Mouse (Mus musculus) hindbrain, embryonic 13.5 days (tissue): ENCODE results near the gene 1700017B05Rik. TPM values are rescaled to one million over a fixed set of nuclear protein-coding genes. Genes with fewer than 3 reads are reported as not detected.
A peak's percentile ranks its signal among the peaks of the same experiment; 100 is the strongest.
"Not testable (repeated sequence)": the region's sequence is repeated elsewhere in the genome, so short reads cannot be mapped to it uniquely, and the experiment has no call there.

Experiments used
- ATAC-seq: fragments of 200-750 bp; cut with Nextera tagmentation; 2 replicates; pipeline ENCODE4 v1.8.0; 2017; ENCODE audit warnings: moderate TSS enrichment; ENCODE audit not compliant: low FRiP score
- H3K27ac ChIP-seq: fragments of 300-500 bp; sonication (generic); 2 replicates; pipeline ENCODE4 v1.5.1; 2015; ENCODE audit warnings: inconsistent platforms, mild to moderate bottlenecking, moderate library complexity
- H3K27me3 ChIP-seq: fragments of 300-500 bp; sonication (generic); 2 replicates; pipeline ENCODE4 v1.6.1; 2015; ENCODE audit warnings: mild to moderate bottlenecking, inconsistent platforms
- H3K36me3 ChIP-seq: fragments of 300-500 bp; sonication (generic); 2 replicates; pipeline ENCODE4 v1.6.1; 2015; ENCODE audit warnings: mild to moderate bottlenecking, inconsistent platforms
- H3K4me1 ChIP-seq: fragments of 300-500 bp; sonication (generic); replicated peaks from 2 replicates; pipeline ENCODE4 v1.6.1; 2015; ENCODE audit warnings: inconsistent platforms
- H3K4me2 ChIP-seq: fragments of 300-500 bp; sonication (generic); 2 replicates; pipeline ENCODE4 v1.6.1; 2015; ENCODE audit warnings: inconsistent platforms, mild to moderate bottlenecking, moderate library complexity
- H3K4me3 ChIP-seq: fragments of 300-500 bp; sonication (generic); 2 replicates; pipeline ENCODE4 v1.5.1; 2015; ENCODE audit warnings: mild to moderate bottlenecking, inconsistent platforms
- H3K9ac ChIP-seq: fragments of 300-500 bp; sonication (generic); 2 replicates; pipeline ENCODE4 v1.6.1; 2015; ENCODE audit warnings: mild to moderate bottlenecking, inconsistent platforms
- H3K9me3 ChIP-seq: fragments of 300-500 bp; sonication (generic); 2 replicates; pipeline ENCODE4 v1.6.1; 2016; ENCODE audit warnings: inconsistent platforms
- WGBS: fragments of 180-500 bp; shearing (Covaris S2); methylation state at CpG from one replicate; pipeline ENCODE4 v1.1.7; 2015; 5-methylcytosine and 5-hydroxymethylcytosine counted together
- polyA plus RNA-seq: library from polyadenylated mRNA; unstranded; fragments of >200 nt; fragmentation: Nextera tagmentation; extraction: Ambion mirVana; gene quantifications from 2 replicates; pipeline ENCODE4 v1.2.1, GENCODE M21; 2015

1700017B05Rik gene
- 3.8 and 5.4 TPM in 2 replicates for polyA plus RNA-seq

DNA sequence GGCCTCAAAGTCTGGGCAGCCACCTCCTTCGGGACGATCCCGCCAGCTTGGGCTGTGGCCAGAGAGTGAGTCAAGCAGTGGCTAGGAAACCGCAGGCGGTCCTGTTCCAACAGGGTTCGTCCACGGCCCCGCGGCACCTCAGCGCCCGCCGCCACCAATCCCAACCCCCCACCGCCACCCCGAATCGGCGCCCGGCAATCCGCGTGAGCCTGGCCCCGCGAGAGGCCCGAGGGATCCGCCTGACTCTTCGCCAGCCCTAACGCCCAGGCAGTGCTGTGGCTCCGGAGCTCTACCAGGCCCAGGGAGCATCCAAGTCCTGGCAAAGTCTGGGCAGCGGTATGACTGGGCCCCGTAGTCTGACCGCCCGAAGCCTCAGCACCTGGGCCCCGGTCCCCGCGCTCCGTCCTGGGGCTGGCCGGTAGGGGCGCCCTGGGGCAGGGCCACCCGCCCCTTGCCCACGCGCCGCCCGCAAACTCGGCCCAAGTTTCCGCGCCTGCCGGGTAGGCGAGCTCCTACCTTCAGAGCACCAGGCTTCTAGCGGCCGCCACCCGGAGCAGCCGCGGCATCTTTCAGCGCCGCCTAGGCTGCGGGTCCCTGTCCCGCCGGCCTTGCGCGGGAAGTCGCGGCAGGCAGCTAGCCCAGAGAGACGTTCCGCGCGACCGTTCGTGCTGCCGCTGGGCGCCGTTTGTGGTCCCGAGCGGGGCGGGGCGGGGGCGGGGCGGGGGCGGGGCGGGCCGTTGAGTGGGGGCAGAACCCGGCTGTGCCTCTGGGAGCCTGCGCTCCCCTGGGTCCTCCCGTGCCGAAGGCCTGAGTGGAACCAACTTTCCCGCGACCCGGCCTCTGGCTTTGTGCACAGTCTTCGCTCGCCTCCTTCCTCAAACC lies at the start of gene 1700017B05Rik:
TSS of gene 1700017B05Rik (minus strand) at position 700 of the 882 bp plus-strand sequence.
- Histone ChIP-seq H3K27ac (peak within 1 kb of the TSS; percentile 18; the same call in 1 of the 2 replicates), H3K9ac (peak within 1 kb of the TSS; percentile 78), H3K36me3 (peaks cover 9% of the 10 kb centered on the region), H3K27me3 (peaks cover 51% of the 10 kb centered on the region), H3K4me3 (peak within 1 kb of the TSS; percentile 62), H3K4me2 (peak within 1 kb of the TSS; percentile 93), H3K4me1 (peaks cover 27% of the 10 kb centered on the region), H3K9me3 (no peaks in the 10 kb centered on the region)
- ATAC-seq: peak; percentile 70
- WGBS: under 1% methylated on average over 86 of the region's 87 CpGs

DNA sequence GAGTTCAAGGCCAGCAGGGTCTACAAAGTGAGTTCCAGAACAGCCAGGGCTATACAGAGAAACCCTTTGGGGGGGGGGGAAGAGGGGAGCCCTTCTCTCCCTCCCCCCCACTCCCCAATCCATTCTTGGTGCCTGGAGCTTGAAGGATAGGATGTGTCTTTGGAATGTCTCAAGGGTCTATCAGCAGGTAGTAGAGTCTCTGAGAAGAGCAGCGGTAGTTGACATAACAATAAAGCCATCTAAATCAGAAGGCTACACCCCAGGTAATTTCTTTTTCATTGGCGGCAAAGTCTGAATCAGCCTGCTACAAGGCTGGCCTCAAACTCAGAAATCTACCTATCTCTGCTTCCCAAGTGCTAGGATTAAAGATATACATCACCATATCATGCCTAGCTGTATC lies 48.5 kb upstream of the 1700017B05Rik start:
- no peak for ATAC-seq
- Histone ChIP-seq H3K36me3 (no peaks in the 10 kb centered on the region), H3K4me1 (no peaks in the 10 kb centered on the region), H3K27me3 (no peaks in the 10 kb centered on the region), H3K4me2 (no peak overlapping the region), H3K4me3 (no peak overlapping the region), H3K9me3 (no peaks in the 10 kb centered on the region), H3K9ac (no peak overlapping the region), H3K27ac (no peak overlapping the region)
- 81% methylated on average over 2 of the region's 2 CpGs for WGBS

DNA sequence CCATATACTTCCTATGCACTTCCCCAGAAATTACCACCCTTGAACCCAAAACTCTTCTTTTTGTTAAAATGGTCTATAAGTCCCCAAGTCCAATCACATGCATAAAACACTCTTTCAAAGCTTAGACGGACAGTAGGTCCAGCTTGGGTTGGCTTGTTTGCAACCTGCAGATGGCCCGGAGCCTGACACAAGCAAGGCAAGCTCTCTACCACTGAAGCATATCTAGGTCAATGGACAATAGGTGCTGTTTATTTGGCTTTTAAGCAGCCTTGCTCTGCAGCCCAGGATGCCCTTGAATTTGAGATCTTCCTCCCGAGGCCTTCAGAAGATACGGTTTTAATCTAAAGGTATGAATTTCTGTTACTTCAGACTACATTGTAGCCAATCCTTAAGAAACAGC lies 46.9 kb upstream of the 1700017B05Rik start:
- 93% methylated on average over 4 of the region's 4 CpGs for WGBS

DNA sequence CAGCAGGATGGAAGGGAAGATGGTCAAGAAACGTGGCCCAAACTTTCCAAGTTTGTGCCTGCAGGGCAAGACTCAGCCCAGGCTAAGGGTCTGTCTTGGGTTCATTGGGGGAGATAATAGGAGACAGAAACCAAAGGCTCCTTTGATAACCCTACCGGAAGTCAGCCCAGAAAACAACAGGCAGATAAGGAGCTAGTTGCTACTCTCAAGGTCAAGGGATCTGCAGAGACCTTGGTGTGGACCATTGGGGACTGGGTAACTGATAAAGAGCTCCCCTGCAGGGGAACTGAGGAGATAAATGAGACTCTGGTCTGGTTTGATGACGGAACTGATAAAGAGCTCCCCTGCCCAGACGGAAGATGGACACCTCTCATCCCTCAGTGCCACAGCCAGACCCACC lies 45.0 kb upstream of the 1700017B05Rik start:
- H3K36me3 ChIP-seq: no peaks in the 10 kb centered on the region
- no peak for ATAC-seq
- H3K27me3 ChIP-seq: no peaks in the 10 kb centered on the region
- H3K9ac ChIP-seq: no peak overlapping the region
- H3K4me2 ChIP-seq: no peak overlapping the region
- H3K27ac ChIP-seq: no peak overlapping the region
- H3K4me1 ChIP-seq: no peaks in the 10 kb centered on the region
- 83% methylated on average over 4 of the region's 4 CpGs for WGBS
- no peak overlapping the region for H3K4me3 ChIP-seq
- H3K9me3 ChIP-seq: no peaks in the 10 kb centered on the region

More for the DNA sequence above, 46.9 kb upstream of the 1700017B05Rik start:
- Histone ChIP-seq H3K4me3 (no peak overlapping the region), H3K27ac (no peak overlapping the region), H3K4me2 (no peak overlapping the region), H3K4me1 (no peaks in the 10 kb centered on the region), H3K9me3 (no peaks in the 10 kb centered on the region), H3K27me3 (no peaks in the 10 kb centered on the region), H3K36me3 (no peaks in the 10 kb centered on the region), H3K9ac (no peak overlapping the region)
- ATAC-seq: no peak

DNA sequence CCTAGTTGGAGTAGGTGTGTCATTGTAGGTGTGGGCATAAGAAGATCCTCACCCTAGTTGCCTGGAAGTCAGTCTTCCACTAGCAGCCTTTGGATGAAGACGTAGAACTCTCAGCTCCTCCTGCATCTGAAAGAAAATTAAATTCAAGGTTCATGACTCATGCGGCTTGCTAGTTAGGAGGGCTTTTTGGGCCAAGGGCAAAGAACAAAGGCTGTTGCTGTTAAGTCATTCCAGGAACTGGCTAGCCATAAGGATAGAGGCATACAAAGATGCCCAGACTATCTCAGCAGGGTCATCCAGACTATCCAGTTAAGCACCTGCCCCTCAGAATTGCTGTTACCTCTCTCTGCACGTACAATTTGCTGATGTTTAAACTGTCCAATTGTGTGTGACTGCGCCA lies 42.3 kb upstream of the 1700017B05Rik start:
- H3K4me3 ChIP-seq, H3K27me3 ChIP-seq, H3K4me2 ChIP-seq, H3K9ac ChIP-seq, H3K36me3 ChIP-seq, H3K27ac ChIP-seq, H3K9me3 ChIP-seq, ATAC-seq, H3K4me1 ChIP-seq: not testable (repeated sequence)
- 90% methylated on average over 4 of the region's 4 CpGs for WGBS

DNA sequence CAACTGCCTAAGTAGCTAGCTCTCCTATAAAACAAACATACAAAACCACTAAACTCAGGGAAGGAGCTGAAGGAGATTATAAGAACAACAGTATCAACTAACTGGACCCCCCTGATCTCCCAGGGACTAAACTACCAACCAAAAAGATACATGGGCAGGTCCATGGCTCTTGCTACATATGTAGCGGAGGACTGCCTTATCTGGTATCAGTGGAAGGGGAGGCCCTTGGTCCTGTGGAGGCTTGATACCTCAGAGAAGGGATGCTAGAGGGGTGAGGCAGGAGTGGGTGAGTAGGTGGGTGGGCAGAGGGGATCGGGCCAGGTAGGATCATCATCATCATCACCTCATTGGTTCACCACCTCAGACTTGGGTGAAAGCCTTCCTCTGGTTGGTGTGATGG lies 41.8 kb upstream of the 1700017B05Rik start:
- H3K4me3 ChIP-seq: no peak overlapping the region
- H3K4me1 ChIP-seq: no peaks in the 10 kb centered on the region
- H3K9ac ChIP-seq: no peak overlapping the region
- no peaks in the 10 kb centered on the region for H3K27me3 ChIP-seq
- H3K9me3 ChIP-seq: no peaks in the 10 kb centered on the region
- H3K27ac ChIP-seq: no peak overlapping the region
- H3K36me3 ChIP-seq: no peaks in the 10 kb centered on the region
- ATAC-seq: no peak
- no peak overlapping the region for H3K4me2 ChIP-seq
- WGBS: 87% methylated on average over 2 of the region's 2 CpGs

DNA sequence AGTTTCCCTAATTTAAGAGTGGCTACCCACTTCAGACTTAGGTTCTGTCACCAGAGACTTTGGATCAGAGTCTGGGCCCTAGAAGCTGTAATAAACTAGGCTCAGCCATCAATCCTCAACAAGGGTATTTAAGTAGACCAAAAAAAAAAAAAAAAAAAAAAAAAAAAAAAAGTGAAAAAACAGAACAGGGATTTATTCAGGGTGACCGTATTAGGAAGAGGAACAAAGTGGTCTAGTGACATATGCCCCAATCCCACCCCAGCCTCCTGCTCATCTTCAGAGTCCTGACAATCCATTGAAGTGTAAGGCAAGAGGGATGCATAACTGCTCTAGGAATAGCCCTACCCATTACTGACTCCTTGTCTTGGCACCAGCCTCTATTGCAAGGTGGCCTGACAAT lies 40.9 kb upstream of the 1700017B05Rik start:
- H3K4me3 ChIP-seq: no peak overlapping the region
- ATAC-seq: no peak
- H3K4me2 ChIP-seq: no peak overlapping the region
- no peaks in the 10 kb centered on the region for H3K9me3 ChIP-seq
- no peak overlapping the region for H3K27ac ChIP-seq
- whole genome bisulfite sequencing: 100% methylated on average over 1 of the region's 1 CpGs
- H3K9ac ChIP-seq: no peak overlapping the region
- no peaks in the 10 kb centered on the region for H3K27me3 ChIP-seq
- no peaks in the 10 kb centered on the region for H3K4me1 ChIP-seq
- H3K36me3 ChIP-seq: no peaks in the 10 kb centered on the region

DNA sequence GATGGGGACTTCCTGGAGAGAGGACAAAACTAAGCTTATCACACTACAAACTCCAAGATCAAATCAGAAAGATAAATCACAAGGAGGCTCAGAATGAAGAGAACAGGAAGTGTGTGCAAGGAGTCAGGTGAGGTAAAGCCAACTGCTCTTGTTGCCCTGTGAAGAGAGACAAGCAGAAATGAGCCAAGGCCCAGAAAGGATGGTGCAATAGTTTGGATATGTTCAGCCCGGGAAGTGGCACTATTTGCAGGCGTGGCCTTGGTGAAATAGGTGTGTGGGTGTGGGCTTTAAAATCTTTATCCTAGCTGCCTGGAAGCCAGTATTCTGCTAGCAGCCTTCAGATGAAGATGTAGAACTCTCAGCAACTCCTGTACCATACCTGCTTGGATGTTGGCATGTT lies 38.4 kb upstream of the 1700017B05Rik start:
- no peak for ATAC-seq
- no peak overlapping the region for H3K27ac ChIP-seq
- no peak overlapping the region for H3K9ac ChIP-seq
- no peak overlapping the region for H3K4me3 ChIP-seq
- no peaks in the 10 kb centered on the region for H3K27me3 ChIP-seq
- no peak overlapping the region for H3K4me2 ChIP-seq
- H3K9me3 ChIP-seq: no peaks in the 10 kb centered on the region
- 94% methylated on average over 2 of the region's 2 CpGs for WGBS
- no peaks in the 10 kb centered on the region for H3K36me3 ChIP-seq
- no peaks in the 10 kb centered on the region for H3K4me1 ChIP-seq

DNA sequence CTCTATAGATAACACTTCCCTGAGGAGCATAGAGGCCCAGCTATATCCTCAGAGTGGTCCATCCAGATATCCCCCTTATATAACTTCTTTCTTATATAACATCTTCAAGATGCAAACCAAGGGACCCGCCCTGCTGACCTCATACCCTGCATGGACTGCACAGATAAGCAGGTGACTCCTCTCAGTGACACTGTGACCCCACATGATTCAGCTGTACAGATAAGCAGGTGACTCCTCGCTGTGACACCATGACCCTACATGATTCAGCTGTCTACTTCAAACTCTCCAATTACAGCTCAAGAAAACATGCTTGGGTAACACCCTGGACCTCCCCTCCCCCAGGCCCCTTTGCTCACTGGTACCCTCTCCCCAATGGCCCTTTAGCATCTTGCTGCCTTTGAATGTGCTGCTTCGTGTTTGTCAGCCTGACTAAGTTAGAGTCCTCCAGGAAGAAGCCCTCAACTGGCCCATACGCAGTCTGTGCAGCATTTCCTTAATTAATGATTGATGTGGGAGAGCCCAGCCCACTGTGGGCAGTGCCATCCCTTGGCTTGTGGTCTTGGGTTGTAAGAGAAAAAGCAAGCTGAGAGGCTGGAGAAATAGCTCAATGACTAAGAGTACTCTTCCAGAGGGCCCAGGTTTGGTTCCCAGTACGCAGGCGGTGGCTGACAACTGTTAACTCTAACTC lies 37.5 kb upstream of the 1700017B05Rik start:
- H3K4me3 ChIP-seq: no peak overlapping the region
- no peak for ATAC-seq
- no peaks in the 10 kb centered on the region for H3K9me3 ChIP-seq
- WGBS: 84% methylated on average over 6 of the region's 6 CpGs
- H3K27ac ChIP-seq: no peak overlapping the region
- no peaks in the 10 kb centered on the region for H3K36me3 ChIP-seq
- H3K4me2 ChIP-seq: no peak overlapping the region
- no peaks in the 10 kb centered on the region for H3K27me3 ChIP-seq
- no peaks in the 10 kb centered on the region for H3K4me1 ChIP-seq
- H3K9ac ChIP-seq: no peak overlapping the region

DNA sequence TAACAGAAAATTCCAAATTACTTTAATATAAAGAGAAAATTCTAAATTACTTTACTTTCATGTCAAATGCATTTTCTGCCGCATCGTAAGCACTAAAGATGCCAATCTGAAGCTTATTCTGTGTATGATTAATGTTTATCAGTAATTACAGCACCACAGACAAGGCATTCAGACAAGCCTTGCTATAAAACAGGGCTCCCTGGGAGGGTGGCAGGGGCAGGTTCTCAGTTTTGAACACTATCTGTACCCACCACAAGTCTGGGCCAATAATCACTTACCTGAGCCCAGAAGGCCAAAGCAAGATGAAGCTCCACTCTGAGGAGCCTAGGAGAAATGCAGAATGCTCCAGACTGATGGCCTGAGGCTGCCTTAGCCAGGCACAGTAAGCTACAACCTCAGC lies 35.5 kb upstream of the 1700017B05Rik start:
- no peaks in the 10 kb centered on the region for H3K9me3 ChIP-seq
- no peak overlapping the region for H3K4me3 ChIP-seq
- no peak overlapping the region for H3K4me2 ChIP-seq
- no peak for ATAC-seq
- no peak overlapping the region for H3K9ac ChIP-seq
- WGBS: 95% methylated on average over 2 of the region's 2 CpGs
- no peaks in the 10 kb centered on the region for H3K4me1 ChIP-seq
- H3K27me3 ChIP-seq: no peaks in the 10 kb centered on the region
- H3K27ac ChIP-seq: no peak overlapping the region
- H3K36me3 ChIP-seq: no peaks in the 10 kb centered on the region

DNA sequence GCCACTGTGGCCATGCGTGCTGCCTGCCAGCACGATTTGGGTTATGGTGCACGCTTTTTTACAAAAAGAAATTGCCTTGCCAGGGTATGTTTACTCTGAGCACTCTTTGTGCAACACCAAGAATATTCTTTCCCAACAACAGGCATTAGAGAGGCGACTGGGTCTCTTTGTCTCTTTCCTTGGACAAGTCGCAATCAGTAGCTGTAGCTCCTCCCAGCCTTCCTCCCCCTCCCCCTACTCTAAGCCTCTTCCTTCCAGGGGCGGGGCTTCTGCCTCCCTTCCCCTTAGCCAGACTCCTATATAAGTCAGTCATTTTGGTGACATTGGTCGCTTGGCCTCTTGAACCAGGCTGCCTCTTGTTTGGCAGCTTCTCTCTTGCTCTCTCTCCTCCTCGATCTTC lies 33.9 kb upstream of the 1700017B05Rik start:
- H3K4me1 ChIP-seq: no peaks in the 10 kb centered on the region
- no peaks in the 10 kb centered on the region for H3K9me3 ChIP-seq
- H3K36me3 ChIP-seq: no peaks in the 10 kb centered on the region
- no peak overlapping the region for H3K4me2 ChIP-seq
- H3K27ac ChIP-seq: no peak overlapping the region
- 64% methylated on average over 8 of the region's 8 CpGs for WGBS
- H3K9ac ChIP-seq: no peak overlapping the region
- H3K4me3 ChIP-seq: no peak overlapping the region
- no peaks in the 10 kb centered on the region for H3K27me3 ChIP-seq
- no peak for ATAC-seq

DNA sequence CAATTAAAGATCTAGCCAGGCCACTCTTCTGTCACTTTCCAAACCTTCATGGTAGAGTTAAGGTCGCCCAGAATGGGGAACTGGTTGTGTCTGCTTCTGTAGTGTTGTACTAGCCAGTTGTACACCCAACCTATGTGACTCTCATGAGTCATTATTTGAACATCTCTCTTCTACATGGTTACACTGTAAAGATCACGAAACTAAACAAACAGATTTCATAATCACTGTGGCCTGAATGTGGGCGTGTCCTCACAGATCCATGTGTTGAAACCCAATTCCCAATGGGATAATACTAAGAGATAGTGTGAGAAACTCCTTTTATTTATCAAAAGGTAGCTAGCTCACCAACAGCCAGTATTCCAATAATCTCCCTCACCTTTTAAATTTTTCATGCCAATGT lies 33.3 kb upstream of the 1700017B05Rik start:
- Histone ChIP-seq H3K9ac (no peak overlapping the region), H3K4me3 (no peak overlapping the region), H3K4me1 (no peaks in the 10 kb centered on the region), H3K27me3 (no peaks in the 10 kb centered on the region), H3K9me3 (no peaks in the 10 kb centered on the region), H3K4me2 (no peak overlapping the region), H3K27ac (no peak overlapping the region), H3K36me3 (no peaks in the 10 kb centered on the region)
- no peak for ATAC-seq
- WGBS: 84% methylated on average over 3 of the region's 3 CpGs

DNA sequence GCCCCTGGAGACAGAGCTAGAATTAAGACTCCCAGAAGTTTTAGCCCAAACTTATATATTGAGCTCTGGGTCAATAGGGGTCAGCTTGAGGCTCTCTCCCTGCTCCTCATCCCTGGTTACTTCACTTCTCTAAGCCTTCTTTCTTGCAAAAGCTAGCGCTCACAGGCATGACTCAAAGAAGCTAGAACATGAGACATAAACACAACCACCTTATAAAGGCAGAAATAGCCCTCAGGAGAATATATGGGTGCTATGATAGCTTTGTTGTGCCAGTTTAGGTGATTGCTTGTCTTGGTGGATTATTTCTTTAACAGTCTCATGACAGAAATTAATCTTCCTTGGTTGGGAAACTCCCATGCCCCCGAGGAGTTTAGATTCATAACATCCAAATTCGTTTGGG lies 32.5 kb upstream of the 1700017B05Rik start:
- ATAC-seq: no peak
- Histone ChIP-seq H3K9me3 (no peaks in the 10 kb centered on the region), H3K27me3 (no peaks in the 10 kb centered on the region), H3K4me2 (no peak overlapping the region), H3K36me3 (no peaks in the 10 kb centered on the region), H3K4me1 (no peaks in the 10 kb centered on the region), H3K9ac (no peak overlapping the region), H3K27ac (no peak overlapping the region), H3K4me3 (no peak overlapping the region)
- WGBS: 82% methylated on average over 3 of the region's 3 CpGs
